Mouse (Mus musculus) T-helper 2 cell (primary cell): ENCODE measurements around the gene Fbxo17.

Source experiments
- in situ Hi-C: fragments of 300-600 bp; cut with MboI, MseI; formaldehyde crosslinking; loops from one replicate; pipeline ENCODE4 v1.15.1; 2025; ENCODE audit warnings: high pct_unique_total_duplicates

The Fbxo17 gene

GRCm38 (mm10) chr7:28717726-28718125 lies 1.1 kb downstream of the Fbxo17 start:
- in situ Hi-C loops, result no loop called here

- in situ Hi-C loops, result no loop called here
These were observed 2.6 kb downstream of the Fbxo17 start for GRCm38 (mm10) chr7:28719159-28719558.

- in situ Hi-C loops, result loop anchor here (10.0 kb wide), 1 partner anchor 115 kb away; no protein-coding TSS in a partner anchor
These were observed 3.0 kb downstream of the Fbxo17 start for GRCm38 (mm10) chr7:28719650-28720049.

- in situ Hi-C loops, result loop anchor here (10.0 kb wide), 1 partner anchor 116 kb away; no protein-coding TSS in a partner anchor
These were observed 4.3 kb downstream of the Fbxo17 start for GRCm38 (mm10) chr7:28720753-28721537.

GRCm38 (mm10) chr7:28722079-28722478 lies 5.5 kb downstream of the Fbxo17 start:
- in situ Hi-C loops, result loop anchor here (10.0 kb wide), 1 partner anchor 117 kb away; no protein-coding TSS in a partner anchor

GRCm38 (mm10) chr7:28724613-28725012 lies 8.0 kb downstream of the Fbxo17 start:
- in situ Hi-C loops, result loop anchor here (10.0 kb wide), 1 partner anchor 120 kb away; no protein-coding TSS in a partner anchor

GRCm38 (mm10) chr7:28726600-28726999 lies 10.0 kb downstream of the Fbxo17 start:
- in situ Hi-C loops, result loop anchor here (10.0 kb wide), 1 partner anchor 122 kb away; no protein-coding TSS in a partner anchor

GRCm38 (mm10) chr7:28727649-28728340 lies 11.2 kb downstream of the Fbxo17 start:
- in situ Hi-C loops, result loop anchor here (10.0 kb wide), 1 partner anchor 123 kb away; no protein-coding TSS in a partner anchor

- in situ Hi-C loops, result no loop called here
These were observed 15.9 kb downstream of the Fbxo17 start for GRCm38 (mm10) chr7:28732341-28733142.

GRCm38 (mm10) chr7:28733211-28733610 lies 16.6 kb downstream of the Fbxo17 start:
- in situ Hi-C loops, result no loop called here

- in situ Hi-C loops, result no loop called here
These were observed 19.1 kb downstream of the Fbxo17 start for GRCm38 (mm10) chr7:28735701-28736100.

- in situ Hi-C loops, result no loop called here
These were observed 23.2 kb downstream of the Fbxo17 start for GRCm38 (mm10) chr7:28739829-28740228.

GRCm38 (mm10) chr7:28740949-28741348 lies 24.3 kb downstream of the Fbxo17 start:
- in situ Hi-C loops, result no loop called here

- in situ Hi-C loops, result no loop called here
These were observed 24.7 kb downstream of the Fbxo17 start for GRCm38 (mm10) chr7:28741368-28741708.

GRCm38 (mm10) chr7:28741709-28742438 lies 25.3 kb downstream of the Fbxo17 start, which contains the start of the genes Mrps12 and Sars2:
Gene Mrps12, minus strand, starts transcription at chr7:28741820.
Gene Sars2, plus strand, starts transcription at chr7:28741992.
- in situ Hi-C loops, result no loop called here

GRCm38 (mm10) chr7:28749935-28750334 lies 33.3 kb downstream of the Fbxo17 start:
- in situ Hi-C loops, result loop anchor here (10.0 kb wide), 1 partner anchor 1175 kb away; no protein-coding TSS in a partner anchor

- in situ Hi-C loops, result loop anchor here (10.0 kb wide), 1 partner anchor 1169 kb away; no protein-coding TSS in a partner anchor
These were observed 39.5 kb downstream of the Fbxo17 start, which contains the start of gene Ccer2 for GRCm38 (mm10) chr7:28756079-28756478. Gene Ccer2, plus strand, starts transcription at chr7:28756174.

- in situ Hi-C loops, result loop anchor here (10.0 kb wide), 1 partner anchor 1166 kb away; no protein-coding TSS in a partner anchor
These were observed 42.0 kb downstream of the Fbxo17 start for GRCm38 (mm10) chr7:28758623-28759022.

GRCm38 (mm10) chr7:28761907-28762306 lies 45.3 kb downstream of the Fbxo17 start:
- in situ Hi-C loops, result no loop called here

GRCm38 (mm10) chr7:28765211-28765610 lies 48.6 kb downstream of the Fbxo17 start:
- in situ Hi-C loops, result no loop called here
